Mouse (Mus musculus) small intestine, adult 2 months (tissue): ENCODE data around the gene Kpna7. TPM values are rescaled to one million over a fixed set of nuclear protein-coding genes. Genes with fewer than 3 reads are reported as not detected.
A peak's percentile ranks its signal among the peaks of the same experiment; 100 is the strongest.
"Not testable (repeated sequence)": the region's sequence is repeated elsewhere in the genome, so short reads cannot be mapped to it uniquely, and the experiment has no call there.

Experiments
- H3K27ac ChIP-seq: fragments of 200-500 bp; 2 replicates; pipeline ENCODE4 v1.5.1; 2012; ENCODE audit warnings: low read depth, low read length, control low read depth, inconsistent platforms; ENCODE audit not compliant: insufficient read depth
- H3K27me3 ChIP-seq: fragments of 200-500 bp; 2 replicates; pipeline ENCODE4 v1.6.1; 2012; ENCODE audit warnings: mild to moderate bottlenecking, moderate library complexity, low read length, inconsistent platforms; ENCODE audit not compliant: control insufficient read depth, insufficient read depth
- H3K36me3 ChIP-seq: fragments of 200-500 bp; 2 replicates; pipeline ENCODE4 v1.6.1; 2012; ENCODE audit warnings: mild to moderate bottlenecking, low read length, control low read depth, inconsistent platforms; ENCODE audit not compliant: control insufficient read depth, insufficient read depth
- H3K4me1 ChIP-seq: fragments of 200-500 bp; 2 replicates; pipeline ENCODE4 v1.6.1; 2012; ENCODE audit warnings: low read length, inconsistent platforms, mixed read lengths; ENCODE audit not compliant: control insufficient read depth, insufficient read depth, insufficient read length
- H3K4me3 ChIP-seq: fragments of 200-500 bp; 2 replicates; pipeline ENCODE4 v1.5.1; 2012; ENCODE audit warnings: low read depth, mild to moderate bottlenecking, control low read depth, inconsistent platforms, low read length, moderate library complexity
- CTCF ChIP-seq: fragments of 200-500 bp; IDR thresholded peaks from 2 replicates; pipeline ENCODE4 v1.5.1; 2012; ENCODE audit warnings: low read depth, mild to moderate bottlenecking, control low read depth, inconsistent platforms, low read length, moderate library complexity, mixed read lengths; ENCODE audit not compliant: insufficient replicate concordance, insufficient read length; ENCODE audit errors: extremely low read depth
- POLR2A ChIP-seq: fragments of 200-500 bp; IDR thresholded peaks from 2 replicates; pipeline ENCODE4 v1.6.1; 2012; ENCODE audit warnings: low read depth, mild to moderate bottlenecking, control low read depth, inconsistent platforms, low read length, moderate library complexity
- WGBS: fragments of 180-500 bp; shearing (Covaris S2); methylation state at CpG from one replicate; pipeline ENCODE4 v1.1.7; 2018; 5-methylcytosine and 5-hydroxymethylcytosine counted together
- polyA plus RNA-seq: library from polyadenylated mRNA; depleted of rRNA; stranded (reverse); fragments of >200 nt; gene quantifications from 2 replicates; pipeline ENCODE4 v1.2.3, GENCODE M21; 2012

The Kpna7 gene
- polyA plus RNA-seq, 1 experiment, result not detected

GRCm38 (mm10) chr5:145058722-145059121 is 25.1 kb downstream of the Kpna7 start:
- Histone ChIP-seq H3K27ac (no peak overlapping the region), H3K36me3 (no peaks in the 10 kb centered on the region), H3K4me1 (no peaks in the 10 kb centered on the region), H3K4me3 (no peak overlapping the region), H3K27me3 (no peaks in the 10 kb centered on the region)
- WGBS, result 91% methylated on average over 7 of the region's 7 CpGs
- no peak for TF ChIP-seq CTCF
- TF ChIP-seq POLR2A, result no peak

GRCm38 (mm10) chr5:145057907-145058306 is 25.9 kb downstream of the Kpna7 start:
- 77% methylated on average over 8 of the region's 8 CpGs for WGBS
- TF ChIP-seq POLR2A (no peak), CTCF (no peak)
- H3K36me3 ChIP-seq, result no peaks in the 10 kb centered on the region

GRCm38 (mm10) chr5:145054187-145054586 is 29.6 kb downstream of the Kpna7 start:
- WGBS, result 53% methylated on average over 3 of the region's 3 CpGs
- H3K4me3 ChIP-seq, H3K4me1 ChIP-seq, H3K27me3 ChIP-seq, H3K36me3 ChIP-seq, H3K27ac ChIP-seq: not testable (repeated sequence)

More at GRCm38 (mm10) chr5:145057907-145058306, 25.9 kb downstream of the Kpna7 start:
- H3K4me3 ChIP-seq, result no peak overlapping the region
- no peaks in the 10 kb centered on the region for H3K27me3 ChIP-seq
- H3K27ac ChIP-seq, result no peak overlapping the region
- no peaks in the 10 kb centered on the region for H3K4me1 ChIP-seq

GRCm38 (mm10) chr5:145042690-145043089 is 41.1 kb downstream of the Kpna7 start, which contains the start of gene 1700018F24Rik:
1700018F24Rik (plus strand) TSS chr5:145042990.
- H3K36me3 ChIP-seq, H3K4me3 ChIP-seq, H3K4me1 ChIP-seq, H3K27ac ChIP-seq, H3K27me3 ChIP-seq: not testable (repeated sequence)
- 45% methylated on average over 3 of the region's 3 CpGs for WGBS

GRCm38 (mm10) chr5:145041628-145042027 is 42.2 kb downstream of the Kpna7 start:
- Histone ChIP-seq H3K27me3 (no peaks in the 10 kb centered on the region), H3K36me3 (no peaks in the 10 kb centered on the region), H3K4me1 (no peaks in the 10 kb centered on the region), H3K4me3 (no peak overlapping the region), H3K27ac (no peak overlapping the region)
- WGBS, result 48% methylated on average over 4 of the region's 4 CpGs
- no peak for TF ChIP-seq POLR2A
- TF ChIP-seq CTCF, result peak; percentile 24; the same call in 1 of the 2 replicates

GRCm38 (mm10) chr5:145032391-145032790 is 51.4 kb downstream of the Kpna7 start, which contains the start of gene Gm4871:
Gm4871 (minus strand) TSS chr5:145032754.
- not testable (repeated sequence) for H3K36me3 ChIP-seq, H3K27me3 ChIP-seq, H3K27ac ChIP-seq, H3K4me1 ChIP-seq, H3K4me3 ChIP-seq
- WGBS, result 42% methylated on average over 5 of the region's 5 CpGs

GRCm38 (mm10) chr5:145030476-145030875 is 53.4 kb downstream of the Kpna7 start:
- H3K4me3 ChIP-seq, H3K36me3 ChIP-seq, H3K4me1 ChIP-seq, H3K27ac ChIP-seq, H3K27me3 ChIP-seq: not testable (repeated sequence)
- WGBS, result 92% methylated on average over 1 of the region's 1 CpGs

- not testable (repeated sequence) for H3K36me3 ChIP-seq, H3K4me3 ChIP-seq, H3K27me3 ChIP-seq, H3K27ac ChIP-seq, H3K4me1 ChIP-seq
- WGBS, result 20% methylated on average over 1 of the region's 1 CpGs
These were observed 63.1 kb downstream of the Kpna7 start for GRCm38 (mm10) chr5:145020712-145021111.

- H3K36me3 ChIP-seq, H3K27me3 ChIP-seq, H3K27ac ChIP-seq, H3K4me3 ChIP-seq, H3K4me1 ChIP-seq: not testable (repeated sequence)
- WGBS, result 3% methylated on average over 1 of the region's 1 CpGs
These were observed 63.6 kb downstream of the Kpna7 start for GRCm38 (mm10) chr5:145020254-145020653.

- not testable (repeated sequence) for H3K36me3 ChIP-seq, H3K27me3 ChIP-seq, H3K27ac ChIP-seq, H3K4me1 ChIP-seq, H3K4me3 ChIP-seq
- WGBS, result 11% methylated on average over 2 of the region's 2 CpGs
These were observed 67.1 kb downstream of the Kpna7 start for GRCm38 (mm10) chr5:145016761-145017160.
